Mouse (Mus musculus): ENCODE data around the gene Zfp536. TPM values are rescaled to one million over a fixed set of nuclear protein-coding genes. Genes with fewer than 3 reads are reported as not detected.

Zfp536 gene
- polyA plus RNA-seq, 1 experiment from 2014 or later, result 11.5 TPM

DNA sequence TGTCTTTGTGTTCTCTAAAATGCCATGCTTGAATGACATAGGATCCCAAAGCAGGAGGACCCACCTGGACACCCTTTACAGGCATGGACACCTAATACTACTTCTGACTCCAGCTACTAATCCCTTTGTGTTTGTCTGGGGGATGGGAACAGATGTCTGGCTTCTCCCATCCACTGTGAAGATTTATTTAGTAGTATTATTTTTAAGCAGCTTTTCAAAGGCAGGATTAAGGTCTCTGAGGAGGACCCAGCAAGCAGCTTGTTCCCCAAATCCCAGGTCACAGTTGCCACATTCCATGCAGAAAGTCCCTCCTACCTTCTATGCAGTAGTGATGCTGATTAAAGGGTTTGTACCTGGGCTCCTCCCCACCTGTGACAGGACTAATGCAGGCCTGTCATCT lies 347.4 kb downstream of the Zfp536 start:
- ATAC-seq (replicated peaks; ENCODE audit: low FRiP score, low TSS enrichment, low read depth), result no peak
- Histone ChIP-seq H3K4me2 (ENCODE audit: low read length) (no peak overlapping the region), H3K36me3 (ENCODE audit: control insufficient read depth, insufficient read depth, low read length) (no peaks in the 10 kb centered on the region), H3K9me3 (ENCODE audit: control insufficient read depth, low read length) (no peaks in the 10 kb centered on the region), H3K4me1 (replicated peaks; ENCODE audit: control insufficient read depth, insufficient read depth, low read length) (no peaks in the 10 kb centered on the region), H3K9ac (ENCODE audit: low read length) (no peak overlapping the region), H3K27me3 (replicated peaks; ENCODE audit: control insufficient read depth, insufficient read depth, low read length) (no peaks in the 10 kb centered on the region), H3K4me3 (ENCODE audit: low read depth, low read length) (no peak overlapping the region), H3K27ac (ENCODE audit: low read depth) (no peak overlapping the region)
- no peak for DNase-seq (ENCODE audit: low spot score)

DNA sequence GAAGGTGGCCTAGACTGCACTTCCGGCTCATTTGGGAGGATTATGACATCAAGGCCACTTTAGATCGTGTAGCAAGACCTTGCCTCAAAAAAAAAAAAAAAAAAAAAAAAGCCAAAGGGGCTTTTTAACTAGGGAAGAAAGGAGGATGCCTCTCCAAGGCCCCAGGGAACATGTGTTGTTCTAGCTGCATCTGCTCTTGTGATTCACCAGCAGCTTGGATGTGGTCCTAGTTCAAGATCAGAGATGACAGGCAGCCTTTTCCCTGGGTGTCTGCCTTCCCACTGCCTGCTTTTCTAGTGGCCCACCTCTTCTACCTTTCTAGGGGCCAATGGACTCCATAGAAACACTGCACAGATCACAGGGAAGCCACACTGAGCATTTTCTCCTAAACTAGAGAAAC lies 350.5 kb downstream of the Zfp536 start:
- no peaks in the 10 kb centered on the region for H3K9me3 ChIP-seq (ENCODE audit: control insufficient read depth, low read length)
- H3K36me3 ChIP-seq (ENCODE audit: control insufficient read depth, insufficient read depth, low read length), result no peaks in the 10 kb centered on the region
- no peak overlapping the region for H3K4me2 ChIP-seq (ENCODE audit: low read length)
- 64% methylated on average over 2 of the region's 2 CpGs for WGBS
- H3K4me1 ChIP-seq (replicated peaks; ENCODE audit: control insufficient read depth, insufficient read depth, low read length), result no peaks in the 10 kb centered on the region
- ATAC-seq (replicated peaks; ENCODE audit: low FRiP score, low TSS enrichment, low read depth) (no peak), DNase-seq (ENCODE audit: low spot score) (no peak)
- H3K9ac ChIP-seq (ENCODE audit: low read length), result no peak overlapping the region
- H3K27ac ChIP-seq (ENCODE audit: low read depth), result no peak overlapping the region
- no peaks in the 10 kb centered on the region for H3K27me3 ChIP-seq (replicated peaks; ENCODE audit: control insufficient read depth, insufficient read depth, low read length)
- H3K4me3 ChIP-seq (ENCODE audit: low read depth, low read length), result no peak overlapping the region

Other genes starting within 250 kb of the Zfp536 start
- 51.3 and 51.6 TPM in 2 replicates for gene Uri1, start 249.9 kb upstream of the Zfp536 start, polyA plus RNA-seq (2014; fragmentation: Nextera tagmentation; extraction: Ambion mirVana)